Mouse (Mus musculus) inflammation-experienced regulatory T-cells, adult 16 weeks (primary cell): ENCODE data around the gene Grk2. TPM values are rescaled to one million over a fixed set of nuclear protein-coding genes. Genes with fewer than 3 reads are reported as not detected.

Experiments
- polyA plus RNA-seq: library from polyadenylated mRNA; unstranded; fragments of 100-300 nt; shearing (Covaris generic); gene quantifications from one replicate; pipeline ENCODE4 v1.2.1, GENCODE M21; 2017

The Grk2 gene
- 64.8 TPM for polyA plus RNA-seq

GRCm38 (mm10) chr19:4306190-4306577, at the start of gene Grk2:
TSS of gene Grk2 (minus strand) at chr19:4306222.

GRCm38 (mm10) chr19:4282898-4283553, 23.0 kb downstream of the Grk2 start, which contains the start of gene Ankrd13d:
TSS of gene Ankrd13d (minus strand) at chr19:4283137.

GRCm38 (mm10) chr19:4268566-4269361, 37.3 kb downstream of the Grk2 start, which contains the start of gene Ssh3:
TSS of gene Ssh3 (minus strand) at chr19:4269180.

Other genes starting within 250 kb of the Grk2 start
- gene Gstp3, start 246.7 kb downstream of the Grk2 start, polyA plus RNA-seq: 111 TPM
- not detected for gene Cabp2, start 224.6 kb downstream of the Grk2 start, polyA plus RNA-seq
- 1,056 TPM for gene Cdk2ap2, start 209.0 kb downstream of the Grk2 start, polyA plus RNA-seq
- 397 TPM for gene Pitpnm1, start 206.2 kb downstream of the Grk2 start, polyA plus RNA-seq
- 213 TPM for gene Aip, start 180.4 kb downstream of the Grk2 start, polyA plus RNA-seq
- not detected for gene Gpr152, start 166.4 kb downstream of the Grk2 start, polyA plus RNA-seq
- 0.57 TPM for gene Cabp4, start 162.2 kb downstream of the Grk2 start, polyA plus RNA-seq
- gene Coro1b, start 157.6 kb downstream of the Grk2 start, polyA plus RNA-seq: 481 TPM
- gene Ptprcap, start 152.6 kb downstream of the Grk2 start, polyA plus RNA-seq: 1,670 TPM
- 55.9 TPM for gene Rps6kb2, start 142.9 kb downstream of the Grk2 start, polyA plus RNA-seq
- 16.4 TPM for gene Carns1, start 130.7 kb downstream of the Grk2 start, polyA plus RNA-seq
- gene Tbc1d10c, start 114.9 kb downstream of the Grk2 start, polyA plus RNA-seq: 953 TPM
- gene Ppp1ca, start 114.2 kb downstream of the Grk2 start, polyA plus RNA-seq: 1,322 TPM
- 86.2 TPM for gene Rad9a, start 104.6 kb downstream of the Grk2 start, polyA plus RNA-seq
- 30.2 TPM for gene Clcf1, start 92.0 kb downstream of the Grk2 start, polyA plus RNA-seq
- not detected for gene AC109138.7, start 91.9 kb downstream of the Grk2 start, polyA plus RNA-seq
- gene Pold4, start 74.3 kb downstream of the Grk2 start, polyA plus RNA-seq: 125 TPM
- gene Ssh3, start 37.0 kb downstream of the Grk2 start, polyA plus RNA-seq: 0.82 TPM
- gene Ankrd13d, start 23.1 kb downstream of the Grk2 start, polyA plus RNA-seq: 3.1 TPM
- gene Kdm2a, start 92.1 kb upstream of the Grk2 start, polyA plus RNA-seq: 55.9 TPM
- gene Rhod, start 133.2 kb upstream of the Grk2 start, polyA plus RNA-seq: 7.2 TPM
- gene Syt12, start 171.2 kb upstream of the Grk2 start, polyA plus RNA-seq: not detected
- not detected for gene 2010003K11Rik, start 192.4 kb upstream of the Grk2 start, polyA plus RNA-seq
- gene Pcx, start 204.2 kb upstream of the Grk2 start, polyA plus RNA-seq: 5.1 TPM